ENCODE assay signal across 8 mouse cellular contexts in genomic region chr6:88465181-88465920, GRCm38 (mm10). TPM values are rescaled to one million over a fixed set of nuclear protein-coding genes. Genes with fewer than 3 reads are reported as not detected.
DNase-seq lines count a peak whose midpoint lies in the region; ATAC-seq and TF ChIP-seq lines count a peak whose summit lies in the region.

Gene Ruvbl1, plus strand, starts transcription at chr6:88465409.

- TF ChIP-seq POLR2A in bone marrow macrophage, adult 2 months (IDR thresholded peaks at IDR 0.05; ENCODE audit: borderline replicate concordance, low read depth, low read length): no peak
- TF ChIP-seq POLR2A in embryonic fibroblast, embryonic 13.5 days (IDR thresholded peaks at IDR 0.05; ENCODE audit: low read depth, low read length): peak; percentile 54

- DNase-seq in A20 (ENCODE audit: low read depth, low spot score): peak; percentile 96
- DNase-seq in heart, adult 9 months (ENCODE audit: low spot score in 2 of 2): peak; percentile 93 to 94
- DNase-seq in monocyte, adult 2 months (ENCODE audit: low read depth in 1 of 2, low spot score in 2 of 2): peak; percentile 75 to 86
- peak; percentile 91 for DNase-seq in spleen, postnatal 36 days (ENCODE audit: low spot score in 2 of 2)

- H3K4me2 ChIP-seq in kidney, embryonic 14.5 days (replicated peaks; ENCODE audit: low read depth, low read length): peak within 1 kb of the TSS; percentile 75
- H3K4me2 ChIP-seq in limb, embryonic 15.5 days: peak within 1 kb of the TSS; percentile 57

- no peaks in the 10 kb centered on the region for H3K9me3 ChIP-seq in kidney, embryonic 14.5 days (ENCODE audit: control insufficient read depth, low read length)
- H3K9me3 ChIP-seq in limb, embryonic 15.5 days: no peaks in the 10 kb centered on the region

- peak; percentile 100 for ATAC-seq in kidney, embryonic 14.5 days (ENCODE audit: low FRiP score, low TSS enrichment)
- peak; percentile 99 for ATAC-seq in limb, embryonic 15.5 days (ENCODE audit: insufficient number of reproducible peaks, low FRiP score, low TSS enrichment, low read depth)

- TF ChIP-seq CTCF in bone marrow macrophage, adult 2 months (IDR thresholded peaks at IDR 0.05; ENCODE audit: low read depth, low read length): no peak
- no peak for TF ChIP-seq CTCF in embryonic fibroblast, embryonic 13.5 days (IDR thresholded peaks at IDR 0.05; ENCODE audit: borderline replicate concordance, insufficient read depth, low read length)

- H3K4me3 ChIP-seq in bone marrow macrophage, adult 2 months (ENCODE audit: insufficient read depth, low read length): peak within 1 kb of the TSS; percentile 61
- H3K4me3 ChIP-seq in embryonic fibroblast, embryonic 13.5 days (ENCODE audit: insufficient read depth, low read length): peak within 1 kb of the TSS; percentile 92
- peak within 1 kb of the TSS; percentile 64 for H3K4me3 ChIP-seq in kidney, embryonic 14.5 days (ENCODE audit: low read length)
- peak within 1 kb of the TSS; percentile 67 for H3K4me3 ChIP-seq in limb, embryonic 15.5 days

- H3K4me1 ChIP-seq in bone marrow macrophage, adult 2 months (ENCODE audit: control insufficient read depth, insufficient read depth, low read length): peaks cover 9% of the 10 kb centered on the region; the same call in 1 of the 2 replicates
- no peaks in the 10 kb centered on the region for H3K4me1 ChIP-seq in embryonic fibroblast, embryonic 13.5 days (ENCODE audit: control insufficient read depth, insufficient read depth, low read length)
- peaks cover 9% of the 10 kb centered on the region for H3K4me1 ChIP-seq in kidney, embryonic 14.5 days (ENCODE audit: control insufficient read depth, insufficient read depth, low read length)
- peaks cover 10% of the 10 kb centered on the region for H3K4me1 ChIP-seq in limb, embryonic 15.5 days

- H3K36me3 ChIP-seq in kidney, embryonic 14.5 days (ENCODE audit: control insufficient read depth, insufficient read depth, low read length): peaks cover 29% of the 10 kb centered on the region
- peaks cover 30% of the 10 kb centered on the region for H3K36me3 ChIP-seq in limb, embryonic 15.5 days

- under 1% methylated on average over 38 of the region's 42 CpGs for WGBS in kidney, embryonic 14.5 days
- WGBS in limb, embryonic 15.5 days: under 1% methylated on average over 42 of the region's 42 CpGs

- no peak within 1 kb of the TSS for H3K27ac ChIP-seq in bone marrow macrophage, adult 2 months (ENCODE audit: insufficient read depth, low read depth, low read length)
- H3K27ac ChIP-seq in embryonic fibroblast, embryonic 13.5 days (ENCODE audit: insufficient read depth, low read length): no peak within 1 kb of the TSS; the same call in 1 of the 2 replicates
- no peak within 1 kb of the TSS for H3K27ac ChIP-seq in kidney, embryonic 14.5 days (ENCODE audit: low read depth, low read length)
- peak within 1 kb of the TSS; percentile 63 for H3K27ac ChIP-seq in limb, embryonic 15.5 days

- H3K9ac ChIP-seq in kidney, embryonic 14.5 days (ENCODE audit: low read depth, low read length): peak within 1 kb of the TSS; percentile 74
- peak within 1 kb of the TSS; percentile 55 for H3K9ac ChIP-seq in limb, embryonic 15.5 days

- no peaks in the 10 kb centered on the region for H3K27me3 ChIP-seq in kidney, embryonic 14.5 days (ENCODE audit: control insufficient read depth, insufficient read depth, low read length)
- no peaks in the 10 kb centered on the region for H3K27me3 ChIP-seq in limb, embryonic 15.5 days

RNA-seq across cellular contexts. Expression of gene Ruvbl1, which starts in this region (rescaled TPM):
- 18.3 and 20.2 TPM in 2 replicates for polyA plus RNA-seq in bone marrow macrophage, adult 2 months (2012; ENCODE audit: insufficient read depth, insufficient read length, missing spikeins)
- 44.4 and 46.0 TPM in 2 replicates for polyA plus RNA-seq in embryonic fibroblast, embryonic 13.5 days (2011; ENCODE audit: insufficient read length, low read depth, missing spikeins)
- 184 and 185 TPM in 2 replicates for polyA plus RNA-seq in kidney, embryonic 14.5 days (2014; fragmentation: Nextera tagmentation; extraction: Ambion mirVana)
- 118 and 122 TPM in 2 replicates for polyA plus RNA-seq in limb, embryonic 15.5 days (2015; fragmentation: Nextera tagmentation; extraction: Ambion mirVana)
